Mouse (Mus musculus) cortical plate, adult 2 months (tissue): ENCODE data around the gene Qprt.

ENCODE experiments used
- CTCF ChIP-seq: fragments of 200-500 bp; IDR thresholded peaks from 2 replicates; pipeline ENCODE4 v1.5.1; 2011; ENCODE audit warnings: mild to moderate bottlenecking, control low read depth, low read length; ENCODE audit not compliant: insufficient read depth; ENCODE audit errors: extremely low read depth
- POLR2A ChIP-seq: fragments of 200-500 bp; IDR thresholded peaks from 2 replicates; pipeline ENCODE4 v1.6.1; 2011; ENCODE audit warnings: mild to moderate bottlenecking, low read length, control low read depth; ENCODE audit not compliant: insufficient read depth; ENCODE audit errors: extremely low read depth

- TF ChIP-seq CTCF (no peak), POLR2A (no peak)
Measured at GRCm38 (mm10) chr7:127139562-127139961, 17.5 kb upstream of the Qprt start.
